Mouse (Mus musculus): ENCODE results near the gene Ern1.

The Ern1 gene

GRCm38 (mm10) chr11:106390757-106391156 lies 96.9 kb downstream of the Ern1 start:
- DNase-seq (ENCODE audit: low read depth, low spot score): no peak

DNA sequence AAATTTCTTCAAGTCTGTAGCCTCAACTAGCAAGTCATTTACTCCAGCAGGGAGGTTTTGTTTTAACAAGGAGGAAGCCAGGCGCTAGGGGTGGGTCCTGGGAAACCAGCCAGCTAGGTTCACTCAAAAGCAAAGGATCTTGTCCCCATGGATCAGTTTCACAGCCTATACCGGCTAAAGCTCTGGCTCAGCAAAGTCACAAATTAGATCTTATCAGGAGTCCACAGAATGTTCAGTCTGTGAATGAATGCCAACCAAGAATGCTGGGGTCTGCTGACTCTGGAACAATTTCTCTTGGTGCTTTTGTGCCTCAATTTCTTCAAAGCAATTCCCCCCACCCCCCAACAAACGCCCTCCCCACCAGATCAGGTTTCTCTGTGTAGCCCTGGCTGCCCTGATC lies 98.0 kb downstream of the Ern1 start:
- DNase-seq (ENCODE audit: low read depth, low spot score): no peak

- DNase-seq (ENCODE audit: low read depth, low spot score): peak; percentile 86
Observed at GRCm38 (mm10) chr11:106387791-106388216, 99.8 kb downstream of the Ern1 start, which contains the start of gene Icam2. Gene Icam2, minus strand, starts transcription at chr11:106388075.

DNA sequence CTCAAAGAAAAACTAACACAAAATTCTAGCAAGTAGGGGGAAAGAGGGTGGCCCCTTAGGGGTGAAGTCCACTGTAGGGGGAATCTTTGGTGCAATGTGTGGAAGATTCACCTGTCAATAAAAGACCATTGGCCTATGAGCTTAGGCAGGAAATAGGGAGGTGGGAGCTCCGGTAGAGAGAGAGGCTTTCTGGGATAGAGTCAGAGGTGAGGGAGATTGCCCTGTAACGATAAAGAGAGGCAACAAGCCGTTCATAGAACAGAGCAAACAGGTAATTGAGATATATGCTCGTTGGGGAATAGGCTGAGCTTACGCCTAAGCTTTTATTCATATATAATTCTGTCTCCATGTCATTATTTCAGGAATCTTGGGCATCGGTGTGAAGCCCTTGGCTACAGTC lies 100.6 kb downstream of the Ern1 start:
- peak; percentile 73 for DNase-seq (ENCODE audit: low read depth, low spot score)

DNA sequence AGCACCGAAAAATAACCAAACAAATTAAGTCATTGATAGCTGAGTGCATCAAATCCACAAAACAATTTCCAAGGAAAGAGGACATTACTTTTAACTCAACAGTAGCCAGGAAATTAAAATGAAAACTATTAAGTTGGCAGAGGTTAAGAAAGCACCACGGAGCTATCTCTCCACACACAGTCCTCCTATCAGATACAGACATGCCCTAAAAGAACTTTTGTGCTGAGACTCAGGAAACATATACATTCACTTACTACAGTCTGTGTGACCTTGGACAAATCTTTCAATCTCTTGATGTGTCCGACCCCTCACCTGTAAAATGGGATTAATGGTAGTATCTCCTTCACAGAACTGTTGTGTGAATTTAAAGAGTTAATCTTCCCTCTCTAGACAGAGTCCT lies 101.2 kb downstream of the Ern1 start:
- no peak for DNase-seq (ENCODE audit: low read depth, low spot score)

- DNase-seq (ENCODE audit: low read depth, low spot score): no peak
Observed at GRCm38 (mm10) chr11:106383051-106383790, 104.4 kb downstream of the Ern1 start.

DNA sequence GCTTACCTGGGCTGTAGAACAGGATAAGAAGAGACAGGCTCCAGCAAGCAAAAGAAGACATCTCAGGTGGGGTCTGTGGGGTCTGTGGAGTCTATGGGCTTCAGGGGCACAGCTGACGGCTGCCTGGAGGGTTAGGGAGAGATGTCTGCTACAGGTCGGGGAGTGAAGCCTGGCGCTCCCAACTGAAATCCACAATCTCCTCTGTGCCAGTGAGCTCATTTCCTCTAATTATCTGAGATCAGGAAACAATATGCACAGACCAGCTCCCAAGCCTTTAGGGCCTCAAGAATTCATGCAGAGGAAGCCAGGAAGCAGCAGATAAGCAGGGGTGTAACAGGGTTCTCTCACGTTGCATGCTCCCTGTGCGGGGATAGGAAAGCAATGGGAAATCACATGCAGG lies 105.2 kb downstream of the Ern1 start:
- no peak for DNase-seq (ENCODE audit: low read depth, low spot score)

DNA sequence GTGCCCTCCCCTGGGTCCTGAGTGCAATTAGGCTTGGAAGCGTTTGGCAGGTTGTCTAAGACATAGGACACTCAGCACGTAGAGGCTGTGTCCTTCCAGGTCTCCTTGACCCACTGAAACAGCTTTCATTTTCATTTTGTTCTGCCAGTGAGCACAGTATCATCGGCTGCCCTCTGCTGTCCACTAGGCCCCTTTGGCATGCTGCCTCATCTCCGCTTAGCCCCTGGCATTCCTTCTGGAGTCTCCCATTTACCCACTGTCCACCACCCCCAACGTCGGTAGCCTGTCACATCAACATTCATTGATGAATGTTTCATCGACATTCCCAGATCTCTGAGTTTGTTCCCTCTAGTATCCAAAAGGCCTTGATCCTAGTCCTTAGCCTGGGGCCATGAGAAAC lies 105.8 kb downstream of the Ern1 start:
- no peak for DNase-seq (ENCODE audit: low read depth, low spot score)

DNA sequence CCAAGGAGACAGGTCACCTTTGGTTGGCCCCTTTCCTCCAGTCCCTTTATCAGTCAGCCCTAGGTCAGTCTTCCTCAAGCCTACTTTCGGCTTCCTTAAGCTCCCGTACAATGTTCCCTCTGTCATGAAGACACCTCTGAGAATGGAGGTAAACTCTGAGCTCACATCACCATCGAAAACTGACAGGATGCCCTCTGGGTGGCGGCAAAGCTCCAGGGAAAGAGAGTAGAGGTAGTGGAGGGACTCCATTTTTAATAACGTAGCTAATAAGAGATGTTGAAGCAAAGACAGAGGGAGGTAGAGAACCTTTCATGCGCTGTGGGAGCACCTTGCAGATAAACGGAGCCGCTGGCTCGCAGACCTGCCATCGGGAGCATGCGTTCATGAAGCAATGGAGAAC lies 106.6 kb downstream of the Ern1 start:
- DNase-seq (ENCODE audit: low read depth, low spot score): no peak

GRCm38 (mm10) chr11:106374979-106375378 lies 112.7 kb downstream of the Ern1 start:
- DNase-seq (ENCODE audit: low read depth, low spot score): no peak

DNA sequence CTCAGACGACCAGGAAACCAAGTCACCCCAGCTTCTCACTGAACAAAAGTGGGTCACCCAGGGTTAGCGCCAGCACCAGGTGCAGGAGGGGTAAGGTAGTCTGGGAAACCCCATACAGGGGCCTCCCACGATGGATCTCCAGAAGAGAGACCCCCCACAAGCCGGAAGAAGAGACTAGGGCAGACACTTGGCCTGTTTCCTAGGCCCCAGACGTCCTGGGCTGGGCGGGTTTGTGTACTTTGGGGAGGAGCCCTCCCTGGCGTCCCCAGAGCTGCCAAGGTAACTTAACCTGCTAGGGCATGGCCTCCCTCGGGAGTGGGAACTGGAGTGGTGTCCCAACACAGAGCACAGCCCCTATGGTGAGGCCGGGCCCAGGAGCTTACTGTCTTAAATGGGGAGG lies 113.1 kb downstream of the Ern1 start:
- no peak for DNase-seq (ENCODE audit: low read depth, low spot score)

DNA sequence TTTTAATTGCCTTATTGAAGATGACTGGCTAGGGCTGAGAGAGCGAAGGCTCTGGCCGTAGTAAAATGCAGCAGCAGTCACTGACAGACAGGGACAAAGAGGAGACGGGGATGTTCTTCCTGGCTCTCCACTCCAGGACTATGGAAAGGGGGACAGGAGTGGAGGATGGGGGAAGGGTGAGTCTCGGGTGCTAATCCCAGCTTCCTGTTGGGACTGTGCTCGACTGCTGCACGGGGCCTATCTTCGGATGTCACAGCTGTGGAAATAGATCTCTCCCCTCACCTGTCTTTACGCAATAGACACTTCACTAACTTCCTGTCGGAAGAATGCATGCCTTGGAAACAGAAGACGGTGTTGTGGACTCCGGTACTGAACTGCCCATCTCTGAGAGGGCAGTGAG lies 113.7 kb downstream of the Ern1 start:
- no peak for DNase-seq (ENCODE audit: low read depth, low spot score)

GRCm38 (mm10) chr11:106366316-106366715 lies 121.3 kb downstream of the Ern1 start:
- DNase-seq (ENCODE audit: low read depth, low spot score): peak; percentile 83

DNA sequence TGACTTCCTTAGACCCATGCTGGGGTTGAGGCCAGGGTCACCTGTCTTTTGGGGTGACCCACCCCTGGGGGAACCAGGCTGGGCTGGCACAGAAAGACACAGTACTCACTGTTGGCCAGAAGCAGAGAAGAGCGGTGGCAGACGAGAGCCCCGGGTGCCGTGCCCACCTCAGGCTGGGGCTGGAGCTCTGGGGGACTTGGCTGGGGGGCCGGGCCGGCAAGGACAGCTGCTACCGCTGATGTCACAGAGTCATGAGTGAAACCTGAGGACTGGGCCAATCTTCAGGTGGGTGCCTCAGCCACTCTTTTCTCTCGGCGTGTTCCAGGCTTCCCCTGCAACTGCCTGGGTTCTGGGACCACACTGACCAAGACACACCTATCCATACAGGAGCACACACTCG lies 122.3 kb downstream of the Ern1 start, which contains the start of gene Prr29:
Gene Prr29, plus strand, starts transcription at position 107 of the 400 bp plus-strand sequence.
- DNase-seq (ENCODE audit: low read depth, low spot score): no peak

DNA sequence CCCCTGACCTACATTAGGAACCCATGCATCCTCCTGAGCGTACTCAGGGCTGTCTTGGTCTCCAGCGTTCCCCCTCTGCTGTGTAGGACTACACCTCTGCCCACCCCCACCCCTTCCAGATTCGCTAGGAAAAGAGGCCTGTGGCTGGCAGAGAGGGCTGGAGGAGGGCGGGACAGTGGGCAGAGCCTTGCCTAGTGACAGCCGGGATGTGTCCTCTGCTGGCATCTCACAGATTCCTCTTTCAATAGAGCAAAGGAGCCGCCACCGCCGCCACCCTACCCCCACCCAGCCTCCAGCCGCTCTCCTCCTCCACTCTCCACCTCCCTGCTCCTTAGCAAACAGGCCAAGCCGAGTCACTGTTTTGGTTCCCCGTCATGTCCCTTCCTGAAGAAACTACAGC lies 122.9 kb downstream of the Ern1 start:
- DNase-seq (ENCODE audit: low read depth, low spot score): no peak

- peak; percentile 63 for DNase-seq (ENCODE audit: low read depth, low spot score)
Observed at GRCm38 (mm10) chr11:106359350-106359749, 128.3 kb downstream of the Ern1 start.

DNA sequence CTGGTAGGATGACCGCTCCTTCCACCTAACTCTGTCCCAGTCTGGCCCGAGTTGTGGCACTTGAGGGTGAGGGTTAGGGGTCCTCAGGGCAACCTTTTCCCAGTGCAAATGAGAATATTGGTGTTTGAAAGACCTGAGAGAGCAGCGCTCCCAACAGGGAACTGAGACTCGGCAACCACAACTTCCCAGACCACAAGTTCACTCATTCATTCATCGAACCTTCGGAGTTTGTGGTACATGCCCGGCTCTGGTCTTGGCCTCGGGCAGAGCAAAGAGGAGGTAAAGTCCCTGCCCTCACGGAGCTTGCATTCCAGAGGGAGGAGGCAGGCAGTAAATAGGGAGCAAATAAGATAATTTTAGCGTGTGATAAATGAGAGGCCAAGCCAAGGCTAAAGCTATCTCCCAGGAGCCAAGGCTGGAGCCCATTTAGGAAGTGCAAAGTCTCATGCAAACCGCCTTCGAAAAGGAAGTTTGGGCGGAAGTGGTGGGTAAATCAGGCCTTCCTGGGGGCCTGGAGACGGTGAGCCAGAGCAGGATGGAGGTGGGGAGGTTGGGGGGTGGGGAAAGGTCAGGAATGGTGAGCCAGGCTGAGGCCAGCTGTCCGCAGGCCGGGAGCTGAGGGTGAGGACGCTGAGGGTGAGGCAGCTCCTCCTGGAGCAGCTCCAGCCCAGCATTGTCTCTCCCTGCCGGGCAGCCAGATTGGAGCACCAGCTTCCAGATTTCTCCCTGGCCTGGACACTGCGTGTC lies 132.1 kb downstream of the Ern1 start:
- peak; percentile 21 for DNase-seq (ENCODE audit: low read depth, low spot score)

DNA sequence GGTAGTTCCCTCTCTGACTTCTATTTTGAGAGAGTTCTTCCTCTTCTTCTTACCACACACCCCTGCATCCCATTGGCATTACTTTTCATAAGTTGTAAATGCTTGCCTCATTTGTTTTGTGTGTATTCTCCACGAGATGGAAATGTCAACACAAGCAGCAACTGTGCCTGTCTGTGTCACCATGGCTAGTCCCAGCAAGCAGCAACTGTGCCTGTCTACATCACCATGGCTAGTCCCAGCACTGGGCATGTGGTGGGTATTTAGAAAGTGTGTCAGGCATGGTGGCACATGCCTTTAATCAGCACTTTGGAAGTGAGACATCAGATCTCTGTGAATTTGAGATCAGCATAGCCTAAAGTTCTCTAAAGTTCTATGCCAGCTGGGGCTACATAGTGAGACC lies 133.5 kb downstream of the Ern1 start:
- DNase-seq (ENCODE audit: low read depth, low spot score): no peak

DNA sequence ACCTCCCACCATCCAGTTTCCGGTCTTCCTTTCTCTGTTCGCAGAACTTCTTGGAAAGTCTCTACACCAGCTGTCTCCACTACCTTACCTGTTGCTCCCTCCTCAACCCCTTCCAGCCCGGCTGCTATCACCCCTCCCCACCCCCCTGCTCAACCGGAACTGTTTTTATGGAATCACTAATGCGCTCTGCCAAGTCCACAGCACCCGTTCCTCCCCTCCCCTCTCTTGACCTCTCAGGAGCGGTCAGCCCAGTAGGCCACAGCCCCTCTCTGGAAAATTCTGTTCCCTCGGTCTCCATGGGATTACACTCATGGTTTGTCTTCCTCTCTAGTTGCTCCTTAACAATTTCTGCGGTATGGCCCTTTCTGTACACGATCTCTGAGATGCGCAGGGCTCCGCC lies 134.5 kb downstream of the Ern1 start, which contains the start of gene Scn4a:
Gene Scn4a, minus strand, starts transcription at position 101 of the 400 bp plus-strand sequence.
- no peak for DNase-seq (ENCODE audit: low read depth, low spot score)

GRCm38 (mm10) chr11:106351941-106352340 lies 135.7 kb downstream of the Ern1 start:
- peak; percentile 60 for DNase-seq (ENCODE audit: low read depth, low spot score)

DNA sequence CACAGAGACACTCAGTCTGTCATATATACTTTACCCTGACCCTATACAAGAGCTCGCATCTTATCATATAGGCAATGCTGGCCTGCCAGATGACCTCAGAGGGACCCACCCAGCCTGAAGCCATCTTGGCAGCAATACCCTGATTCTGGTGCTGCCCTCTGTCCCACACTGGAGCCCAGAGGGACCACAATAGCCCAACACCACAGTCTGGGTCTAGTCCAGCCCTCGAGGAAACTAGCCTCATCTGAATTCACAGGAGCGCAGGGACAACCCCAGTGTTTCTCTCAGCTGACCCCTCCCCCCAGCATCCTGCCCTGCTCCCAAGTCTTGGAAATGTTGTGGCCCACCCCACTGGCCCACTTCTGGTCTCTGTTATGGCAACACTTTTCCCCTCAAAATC lies 136.4 kb downstream of the Ern1 start:
- DNase-seq (ENCODE audit: low read depth, low spot score): no peak

- no peak for DNase-seq (ENCODE audit: low read depth, low spot score)
Observed at GRCm38 (mm10) chr11:106350853-106351252, 136.8 kb downstream of the Ern1 start.

GRCm38 (mm10) chr11:106349772-106350171 lies 137.9 kb downstream of the Ern1 start:
- no peak for DNase-seq (ENCODE audit: low read depth, low spot score)

Data from CD4-positive, CD25-positive, alpha-beta regulatory T cell, adult 2 months (primary cell).